Comparison of ENCODE assay signal across 8 mouse cellular contexts in the genomic region with DNA sequence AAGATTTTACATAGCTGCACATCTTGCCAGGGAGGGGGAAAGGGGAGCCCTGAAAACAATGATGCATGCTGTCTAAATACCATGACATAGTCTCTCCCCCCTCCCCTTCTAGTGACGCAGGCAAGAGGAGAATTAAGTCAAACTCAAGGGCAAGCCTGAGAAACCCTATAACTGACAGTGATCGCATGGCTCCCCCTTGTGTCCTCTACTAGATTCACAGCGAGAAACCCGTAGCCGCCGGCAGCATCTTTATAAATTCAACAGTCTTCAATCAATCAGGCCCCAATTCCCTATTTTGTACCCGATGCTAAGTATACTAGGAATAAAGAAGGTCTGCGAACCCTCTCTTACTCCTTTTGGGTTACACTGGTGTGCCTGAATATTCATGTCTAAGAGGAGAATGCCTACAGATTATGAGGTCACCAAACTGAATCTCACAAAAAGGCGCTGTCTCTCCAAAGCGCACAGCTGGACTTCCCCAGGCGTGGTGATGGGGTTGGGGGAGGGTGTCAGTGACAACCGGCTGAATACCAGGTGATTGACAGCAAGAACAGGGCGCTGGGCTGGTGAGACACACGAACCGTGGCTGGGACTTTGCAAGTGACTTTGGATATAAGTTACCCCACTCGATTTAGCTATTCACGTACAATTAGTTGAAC. TPM values are rescaled to one million over a fixed set of nuclear protein-coding genes. Genes with fewer than 3 reads are reported as not detected.
DNase-seq lines count a peak whose midpoint lies in the region; ATAC-seq and TF ChIP-seq lines count a peak whose summit lies in the region.

No protein-coding gene starts in this region.

- H3K79me3 ChIP-seq in C2C12 (ENCODE audit: low read depth) = peaks cover 26% of the 10 kb centered on the region

- no peaks in the 10 kb centered on the region for H3K9me3 ChIP-seq in embryonic facial prominence, embryonic 15.5 days (replicated peaks)
- H3K9me3 ChIP-seq in limb, embryonic 13.5 days = no peaks in the 10 kb centered on the region
- no peaks in the 10 kb centered on the region for H3K9me3 ChIP-seq in midbrain, embryonic 15.5 days

- H3ac ChIP-seq in C2C12 (ENCODE audit: control insufficient read depth, insufficient read length, low read depth) = peak overlapping the region; percentile 34

- DNase-seq in adrenal gland, postnatal 36 days = peak; percentile 62 to 78
- DNase-seq in heart, adult 9 months (ENCODE audit: low spot score in 2 of 2) = peak; percentile 59 to 73
- DNase-seq in kidney, adult 9 months = peak; percentile 81
- peak; percentile 41 to 76 for DNase-seq in spleen, postnatal 10 days (ENCODE audit: low spot score in 2 of 2)

- H3K4me1 ChIP-seq in embryonic facial prominence, embryonic 15.5 days = peaks cover 21% of the 10 kb centered on the region
- peaks cover 25% of the 10 kb centered on the region for H3K4me1 ChIP-seq in limb, embryonic 13.5 days
- H3K4me1 ChIP-seq in midbrain, embryonic 15.5 days = peaks cover 39% of the 10 kb centered on the region

- H3K4me2 ChIP-seq in embryonic facial prominence, embryonic 15.5 days (replicated peaks) = peak overlapping the region; percentile 75
- peak overlapping the region; percentile 72 for H3K4me2 ChIP-seq in limb, embryonic 13.5 days (replicated peaks)
- peak overlapping the region; percentile 69 for H3K4me2 ChIP-seq in midbrain, embryonic 15.5 days

- no peaks in the 10 kb centered on the region for H3K27me3 ChIP-seq in C2C12 (ENCODE audit: control insufficient read depth, insufficient read depth, insufficient read length)
- no peaks in the 10 kb centered on the region for H3K27me3 ChIP-seq in embryonic facial prominence, embryonic 15.5 days
- no peaks in the 10 kb centered on the region for H3K27me3 ChIP-seq in limb, embryonic 13.5 days
- no peaks in the 10 kb centered on the region for H3K27me3 ChIP-seq in midbrain, embryonic 15.5 days (replicated peaks)

- no peak overlapping the region for H3K4me3 ChIP-seq in C2C12 (ENCODE audit: insufficient read depth, poor library complexity, severe bottlenecking)
- peak overlapping the region; percentile 22 for H3K4me3 ChIP-seq in embryonic facial prominence, embryonic 15.5 days (replicated peaks)
- no peak overlapping the region; the same call in 1 of the 2 replicates for H3K4me3 ChIP-seq in limb, embryonic 13.5 days
- peak overlapping the region; percentile 20 for H3K4me3 ChIP-seq in midbrain, embryonic 15.5 days

- TF ChIP-seq CTCF in C2C12 (IDR thresholded peaks at IDR 0.05; ENCODE audit: control insufficient read depth, insufficient read depth, insufficient read length) = peak; percentile 60

- peaks cover 8% of the 10 kb centered on the region for H3K36me3 ChIP-seq in C2C12 (ENCODE audit: control insufficient read depth, insufficient read depth)
- no peaks in the 10 kb centered on the region for H3K36me3 ChIP-seq in embryonic facial prominence, embryonic 15.5 days
- peaks cover 6% of the 10 kb centered on the region for H3K36me3 ChIP-seq in limb, embryonic 13.5 days
- no peaks in the 10 kb centered on the region for H3K36me3 ChIP-seq in midbrain, embryonic 15.5 days (replicated peaks)

- no peak for ATAC-seq in embryonic facial prominence, embryonic 15.5 days (ENCODE audit: insufficient number of reproducible peaks, low FRiP score, low TSS enrichment, low read depth)
- no peak for ATAC-seq in limb, embryonic 13.5 days (ENCODE audit: low FRiP score, low read depth)
- ATAC-seq in midbrain, embryonic 15.5 days (replicated peaks) = peak; percentile 32

- H3K9ac ChIP-seq in embryonic facial prominence, embryonic 15.5 days = no peak overlapping the region
- H3K9ac ChIP-seq in limb, embryonic 13.5 days = no peak overlapping the region
- 0 out of 2 replicates have a peak overlapping the region, but pooled peaks have one; percentile 6 for H3K9ac ChIP-seq in midbrain, embryonic 15.5 days

- H3K27ac ChIP-seq in embryonic facial prominence, embryonic 15.5 days (replicated peaks) = no peak overlapping the region
- H3K27ac ChIP-seq in limb, embryonic 13.5 days = no peak overlapping the region
- no peak overlapping the region for H3K27ac ChIP-seq in midbrain, embryonic 15.5 days

- H3K79me2 ChIP-seq in C2C12 (ENCODE audit: control insufficient read depth, insufficient read depth) = peaks cover 31% of the 10 kb centered on the region

- under 1% methylated on average over 17 of the region's 17 CpGs for WGBS in embryonic facial prominence, embryonic 15.5 days
- 2% methylated on average over 17 of the region's 17 CpGs for WGBS in limb, embryonic 13.5 days
- WGBS in midbrain, embryonic 15.5 days = 2% methylated on average over 17 of the region's 17 CpGs

TF ChIP-seq in C2C12, 6 proteins besides CTCF, POLR2A, EP300 and RAD21:
- no peak for TF ChIP-seq MAX (IDR thresholded peaks at IDR 0.05)
- no peak for TF ChIP-seq FOSL1 (IDR thresholded peaks at IDR 0.05; ENCODE audit: insufficient read depth, low read length, poor library complexity, severe bottlenecking)
- no peak for TF ChIP-seq MYOG (IDR thresholded peaks at IDR 0.05; ENCODE audit: control insufficient read depth, extremely low read depth, insufficient read length)
- TF ChIP-seq USF1 (IDR thresholded peaks at IDR 0.05; ENCODE audit: low read depth) = no peak
- TF ChIP-seq CEBPB (IDR thresholded peaks at IDR 0.05; ENCODE audit: low read depth) = no peak
- no peak for TF ChIP-seq MYOD1 (IDR thresholded peaks at IDR 0.05; ENCODE audit: control insufficient read depth, insufficient read length, low read depth)

RNA-seq across cellular contexts. Expression of gene Zfp639, which starts 1.3 kb away (rescaled TPM):
- 15.3 TPM for polyA plus RNA-seq in C2C12 (2012; fragmentation: generic; extraction: Trizol)
- 10 to 100 TPM; 28.7 to 41.6 TPM for total RNA-seq in adrenal gland, postnatal 36 days (2021)
- 35.8 and 43.2 TPM in 2 replicates for polyA plus RNA-seq in embryonic facial prominence, embryonic 15.5 days (2015; fragmentation: Nextera tagmentation; extraction: Ambion mirVana)
- 40.7 and 42.2 TPM in 2 replicates for polyA plus RNA-seq in limb, embryonic 13.5 days (2015; fragmentation: Nextera tagmentation; extraction: Ambion mirVana)
- polyA plus RNA-seq in midbrain, embryonic 15.5 days (2015; fragmentation: Nextera tagmentation; extraction: Ambion mirVana) = 37.5 and 38.7 TPM in 2 replicates

RNA-seq across cellular contexts. Expression of gene Kcnmb3, which starts 16.8 kb away (rescaled TPM):
- not detected for polyA plus RNA-seq in C2C12 (2012; fragmentation: generic; extraction: Trizol)
- 1 to 10 TPM in 1 of 2 experiments, under 1 TPM in 1; 0.16 to 1.7 TPM for total RNA-seq in adrenal gland, postnatal 36 days (2021)
- 0.41 and 0.59 TPM in 2 replicates for polyA plus RNA-seq in embryonic facial prominence, embryonic 15.5 days (2015; fragmentation: Nextera tagmentation; extraction: Ambion mirVana)
- polyA plus RNA-seq in limb, embryonic 13.5 days (2015; fragmentation: Nextera tagmentation; extraction: Ambion mirVana) = 0.10 TPM in 1 of 2 replicates, not detected in the other
- 0.19 and 0.22 TPM in 2 replicates for polyA plus RNA-seq in midbrain, embryonic 15.5 days (2015; fragmentation: Nextera tagmentation; extraction: Ambion mirVana)

RNA-seq across cellular contexts. Expression of gene Mfn1, which starts 20.5 kb away (rescaled TPM):
- polyA plus RNA-seq in C2C12 (2012; fragmentation: generic; extraction: Trizol) = 10.1 TPM
- 10 to 100 TPM; 81.8 to 98.6 TPM for total RNA-seq in adrenal gland, postnatal 36 days (2021)
- 27.2 and 33.8 TPM in 2 replicates for polyA plus RNA-seq in embryonic facial prominence, embryonic 15.5 days (2015; fragmentation: Nextera tagmentation; extraction: Ambion mirVana)
- polyA plus RNA-seq in limb, embryonic 13.5 days (2015; fragmentation: Nextera tagmentation; extraction: Ambion mirVana) = 31.8 and 34.9 TPM in 2 replicates
- 30.3 and 34.1 TPM in 2 replicates for polyA plus RNA-seq in midbrain, embryonic 15.5 days (2015; fragmentation: Nextera tagmentation; extraction: Ambion mirVana)

Comparison
In these comparisons a context has a peak if more than half of its experiments do, and no peak if none do; other contexts are left out.
1. H3K4me3 ChIP-seq: peak in embryonic facial prominence, embryonic 15.5 days (single experiment) and midbrain, embryonic 15.5 days (single experiment); none in C2C12 (single experiment) and limb, embryonic 13.5 days (single experiment).
2. Peak in every context shown above with its lines, with median percentiles within 50 percentile points of each other: DNase-seq and H3K4me2 ChIP-seq.